Mouse (Mus musculus) ES-Bruce4 (cell line): ENCODE measurements at regions not wholly inside any gene's neighbourhood (a gene's known extent, or its start where the extent isn't known, plus 50 kb on each side); places are given as distances from the start of the nearest gene placed in this dataset.

Experiments
- CTCF ChIP-seq: IDR thresholded peaks from one replicate; pipeline ENCODE4 v1.8.1; 2011; ENCODE audit warnings: low read depth, low read length
- EP300 ChIP-seq: IDR thresholded peaks from 2 replicates; pipeline ENCODE4 v1.6.1; 2011; ENCODE audit warnings: low read depth, low read length; ENCODE audit not compliant: insufficient read depth
- POLR2A ChIP-seq: IDR thresholded peaks from one replicate; pipeline ENCODE4 v1.8.1; 2011; ENCODE audit warnings: low read length; ENCODE audit not compliant: insufficient read depth

DNA sequence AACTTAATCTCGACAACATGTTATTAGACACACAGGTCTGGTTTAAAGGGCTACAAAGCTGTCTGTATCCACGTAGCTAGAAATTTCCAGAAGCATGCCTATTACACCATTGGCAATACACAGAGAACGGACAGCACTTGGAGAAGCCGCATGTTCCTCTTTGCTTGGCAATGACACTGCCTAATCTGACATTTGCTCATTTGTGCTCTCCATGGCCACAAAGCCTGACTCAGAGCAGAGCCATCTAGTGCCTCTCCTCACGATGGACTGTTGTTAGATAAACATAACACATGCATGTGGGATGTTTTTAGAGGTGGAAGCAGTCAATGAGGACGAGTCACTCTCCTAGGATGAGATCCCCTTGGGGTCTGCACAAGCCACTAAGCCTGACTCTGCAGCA, 615.9 kb downstream of the Nedd1 start:
- TF ChIP-seq EP300 (no peak), CTCF (no peak), POLR2A (no peak)
